ENCODE assay signal across 8 mouse cellular contexts in the genomic region with DNA sequence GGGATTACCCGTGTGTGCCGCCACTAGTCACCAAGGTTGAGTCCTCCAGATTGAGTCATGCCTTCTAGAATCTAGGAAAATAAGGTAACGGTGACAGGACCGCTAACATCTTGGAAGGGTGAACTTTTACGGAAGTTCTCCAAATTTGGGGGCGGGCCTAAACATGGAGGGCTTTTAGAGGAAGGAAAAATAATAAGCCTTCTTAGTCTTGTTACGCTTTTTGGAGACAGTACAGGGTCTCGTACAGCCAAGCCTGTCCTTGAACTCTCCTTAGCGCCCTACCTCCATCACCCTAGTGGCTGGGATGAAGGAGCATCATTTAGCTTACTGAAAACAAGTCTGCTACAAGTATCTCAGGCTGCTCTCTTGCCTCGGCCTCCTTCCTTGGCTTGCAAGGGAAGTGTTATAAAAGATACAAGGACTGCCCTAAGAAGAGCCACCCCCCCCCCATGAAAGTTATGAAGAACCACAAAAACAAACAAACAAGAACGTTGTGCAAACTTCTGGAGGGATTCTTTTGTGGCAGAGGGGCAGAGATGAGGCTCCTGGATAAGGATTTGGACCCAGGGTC. TPM values are rescaled to one million over a fixed set of nuclear protein-coding genes. Genes with fewer than 3 reads are reported as not detected.
A peak's percentile ranks its signal among the peaks of the same experiment; 100 is the strongest.
DNase-seq lines count a peak whose midpoint lies in the region; ATAC-seq lines count a peak whose summit lies in the region.

No protein-coding gene starts in this region.

- ATAC-seq in kidney, embryonic 15.5 days (replicated peaks; ENCODE audit: low FRiP score), result no peak
- ATAC-seq in hindbrain, embryonic 12.5 days (ENCODE audit: low FRiP score), result no peak
- ATAC-seq in megakaryocyte progenitor cell, adult 5-6 weeks (replicated peaks; ENCODE audit: poor library complexity), result peak; percentile 2; the same call in 1 of the 2 replicates

- no peaks in the 10 kb centered on the region for H3K9me3 ChIP-seq in kidney, embryonic 15.5 days (replicated peaks)
- H3K9me3 ChIP-seq in hindbrain, embryonic 12.5 days (replicated peaks), result no peaks in the 10 kb centered on the region

- H3K27me3 ChIP-seq in kidney, embryonic 15.5 days, result no peaks in the 10 kb centered on the region
- no peaks in the 10 kb centered on the region for H3K27me3 ChIP-seq in hindbrain, embryonic 12.5 days

- peak overlapping the region; percentile 76 for H3K4me3 ChIP-seq in kidney, embryonic 15.5 days (replicated peaks)
- H3K4me3 ChIP-seq in brown adipose tissue, adult 24 weeks (ENCODE audit: insufficient read depth, low read depth, low read length), result peak overlapping the region; percentile 85
- H3K4me3 ChIP-seq in hindbrain, embryonic 12.5 days, result peak overlapping the region; percentile 46

- H3K36me3 ChIP-seq in kidney, embryonic 15.5 days, result peaks cover 13% of the 10 kb centered on the region
- H3K36me3 ChIP-seq in hindbrain, embryonic 12.5 days, result no peaks in the 10 kb centered on the region

- H3K4me2 ChIP-seq in kidney, embryonic 15.5 days, result peak overlapping the region; percentile 99
- H3K4me2 ChIP-seq in hindbrain, embryonic 12.5 days (replicated peaks), result peak overlapping the region; percentile 97

- H3K27ac ChIP-seq in kidney, embryonic 15.5 days, result 0 out of 2 replicates have a peak overlapping the region, but pooled peaks have one; percentile 81
- peak overlapping the region; percentile 75 for H3K27ac ChIP-seq in brown adipose tissue, adult 24 weeks (replicated peaks; ENCODE audit: low read depth, low read length)
- H3K27ac ChIP-seq in hindbrain, embryonic 12.5 days, result no peak overlapping the region

- no peak for DNase-seq in kidney, adult 18-20 months
- DNase-seq in right cerebral cortex, postnatal 25 days, result no peak
- DNase-seq in Muller cell, postnatal 12 days (ENCODE audit: inconsistent ontology term), result no peak
- no peak for DNase-seq in spleen, adult 12 weeks (ENCODE audit: low spot score)

- 5% methylated on average over 11 of the region's 11 CpGs for WGBS in kidney, embryonic 15.5 days
- 6% methylated on average over 11 of the region's 11 CpGs for WGBS in hindbrain, embryonic 12.5 days

- H3K4me1 ChIP-seq in kidney, embryonic 15.5 days, result peaks cover 47% of the 10 kb centered on the region
- H3K4me1 ChIP-seq in brown adipose tissue, adult 24 weeks (ENCODE audit: control insufficient read depth, insufficient read depth, insufficient read length, low read length), result peaks cover 2% of the 10 kb centered on the region; the same call in 1 of the 2 replicates
- peaks cover 36% of the 10 kb centered on the region for H3K4me1 ChIP-seq in hindbrain, embryonic 12.5 days

- peak overlapping the region; percentile 74 for H3K9ac ChIP-seq in kidney, embryonic 15.5 days
- H3K9ac ChIP-seq in hindbrain, embryonic 12.5 days, result peak overlapping the region; percentile 52

RNA-seq across cellular contexts. Expression of a gene that starts 1.5 kb away (rescaled TPM):
- polyA plus RNA-seq in kidney, embryonic 15.5 days (2015; fragmentation: Nextera tagmentation; extraction: Ambion mirVana), result 46.9 and 48.6 TPM in 2 replicates
- 297 and 414 TPM in 2 replicates for polyA plus RNA-seq in brown adipose tissue, adult 24 weeks (2012; ENCODE audit: insufficient read depth, insufficient read length, missing spikeins)
- 20.2 and 20.5 TPM in 2 replicates for polyA plus RNA-seq in hindbrain, embryonic 12.5 days (2016; fragmentation: Nextera tagmentation; extraction: Ambion mirVana)
- 73.2 and 79.5 TPM in 2 replicates for total RNA-seq in megakaryocyte progenitor cell, adult 5-6 weeks (2015)
- total RNA-seq in megakaryocyte progenitor cell, adult 5-6 weeks (2017), result 39.1 and 48.3 TPM in 2 replicates

RNA-seq across cellular contexts. Expression of a gene that starts 33.0 kb away (rescaled TPM):
- polyA plus RNA-seq in kidney, embryonic 15.5 days (2015; fragmentation: Nextera tagmentation; extraction: Ambion mirVana), result 91.5 and 99.8 TPM in 2 replicates
- polyA plus RNA-seq in brown adipose tissue, adult 24 weeks (2012; ENCODE audit: insufficient read depth, insufficient read length, missing spikeins), result 19.4 and 21.5 TPM in 2 replicates
- polyA plus RNA-seq in hindbrain, embryonic 12.5 days (2016; fragmentation: Nextera tagmentation; extraction: Ambion mirVana), result 180 and 183 TPM in 2 replicates
- total RNA-seq in megakaryocyte progenitor cell, adult 5-6 weeks (2015), result 28.2 and 39.0 TPM in 2 replicates
- total RNA-seq in megakaryocyte progenitor cell, adult 5-6 weeks (2017), result 40.0 and 43.5 TPM in 2 replicates

RNA-seq across cellular contexts. Expression of a gene that starts 33.9 kb away (rescaled TPM):
- 32.0 and 34.1 TPM in 2 replicates for polyA plus RNA-seq in kidney, embryonic 15.5 days (2015; fragmentation: Nextera tagmentation; extraction: Ambion mirVana)
- 8.4 and 11.1 TPM in 2 replicates for polyA plus RNA-seq in brown adipose tissue, adult 24 weeks (2012; ENCODE audit: insufficient read depth, insufficient read length, missing spikeins)
- polyA plus RNA-seq in hindbrain, embryonic 12.5 days (2016; fragmentation: Nextera tagmentation; extraction: Ambion mirVana), result 38.7 and 39.1 TPM in 2 replicates
- total RNA-seq in megakaryocyte progenitor cell, adult 5-6 weeks (2015), result 11.5 and 13.1 TPM in 2 replicates
- total RNA-seq in megakaryocyte progenitor cell, adult 5-6 weeks (2017), result 9.8 and 14.3 TPM in 2 replicates

RNA-seq across cellular contexts. Expression of a gene that starts 44.4 kb away (rescaled TPM):
- 255 and 262 TPM in 2 replicates for polyA plus RNA-seq in kidney, embryonic 15.5 days (2015; fragmentation: Nextera tagmentation; extraction: Ambion mirVana)
- polyA plus RNA-seq in brown adipose tissue, adult 24 weeks (2012; ENCODE audit: insufficient read depth, insufficient read length, missing spikeins), result 80.6 and 87.2 TPM in 2 replicates
- 262 and 292 TPM in 2 replicates for polyA plus RNA-seq in hindbrain, embryonic 12.5 days (2016; fragmentation: Nextera tagmentation; extraction: Ambion mirVana)
- total RNA-seq in megakaryocyte progenitor cell, adult 5-6 weeks (2015), result 162 and 164 TPM in 2 replicates
- total RNA-seq in megakaryocyte progenitor cell, adult 5-6 weeks (2017), result 73.9 and 88.7 TPM in 2 replicates
